Mouse (Mus musculus): ENCODE data around the gene Lmf2. TPM values are rescaled to one million over a fixed set of nuclear protein-coding genes. Genes with fewer than 3 reads are reported as not detected.

Gene Lmf2
- polyA plus RNA-seq, 1 experiment, result 40.2 TPM

DNA sequence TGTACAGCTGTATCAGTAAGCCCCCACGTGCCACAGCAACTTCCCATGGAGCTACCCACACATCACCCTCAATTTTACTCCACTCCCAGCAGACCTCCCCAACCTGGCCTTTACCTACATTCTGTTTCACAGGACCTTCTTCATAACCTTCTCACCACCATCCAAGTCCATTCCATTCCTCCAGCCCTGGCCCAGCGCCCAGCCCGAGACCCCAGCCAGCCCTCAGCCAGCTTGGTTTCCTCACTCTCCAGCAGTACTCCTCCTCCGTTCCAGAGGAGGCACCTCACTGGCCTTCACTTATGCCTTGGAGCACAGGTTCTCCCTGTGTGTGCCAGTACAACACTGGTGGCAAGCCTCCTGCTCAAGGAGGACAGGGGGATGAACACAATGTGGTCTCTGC, 42.1 kb downstream of the Lmf2 start:
- Histone ChIP-seq H3K27me3 (replicated peaks; ENCODE audit: control insufficient read depth, insufficient read depth, low read length) (no peaks in the 10 kb centered on the region), H3K4me1 (ENCODE audit: control insufficient read depth, insufficient read depth, low read length) (peaks cover 35% of the 10 kb centered on the region), H3K4me3 (ENCODE audit: insufficient read depth, low read depth, low read length) (no peak overlapping the region), H3K36me3 (ENCODE audit: control insufficient read depth, insufficient read depth, low read length) (no peaks in the 10 kb centered on the region), H3K27ac (ENCODE audit: insufficient read depth, low read depth, low read length) (no peak overlapping the region)
- WGBS, result 54% methylated on average over 4 of the region's 4 CpGs
- TF ChIP-seq CTCF (conservative IDR thresholded peaks at IDR 0.05; ENCODE audit: insufficient read depth, insufficient read length, low read depth, low read length) (no peak), POLR2A (IDR thresholded peaks at IDR 0.05; ENCODE audit: low read depth, low read length) (no peak)
- no peak for DNase-seq

DNA sequence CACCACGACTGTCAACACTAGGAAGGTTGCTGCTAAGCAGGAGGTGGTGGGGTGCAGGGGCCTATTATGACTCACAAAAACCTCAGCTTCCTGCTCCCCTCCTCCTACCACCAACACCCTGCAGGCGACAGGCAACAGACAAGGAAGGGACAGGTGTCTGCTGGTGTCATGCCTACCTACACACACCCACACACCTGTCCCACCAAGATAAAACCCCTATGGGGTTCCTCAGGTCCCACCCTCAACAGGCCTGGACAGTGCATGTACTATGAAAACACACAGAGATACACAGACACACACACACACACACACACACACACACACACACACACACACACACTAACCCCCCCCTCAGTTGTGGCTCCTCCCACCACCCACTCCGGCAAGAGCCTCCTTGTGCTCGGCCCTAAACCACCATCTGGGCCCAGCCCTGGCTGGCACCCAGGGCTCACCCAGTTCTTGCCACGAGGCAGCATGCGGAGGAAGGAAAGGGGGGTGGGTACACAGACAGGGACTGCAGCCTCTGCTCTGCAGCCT, 45.4 kb downstream of the Lmf2 start:
- TF ChIP-seq POLR2A (IDR thresholded peaks at IDR 0.05; ENCODE audit: low read depth, low read length), result no peak
- TF ChIP-seq CTCF (conservative IDR thresholded peaks at IDR 0.05; ENCODE audit: insufficient read depth, insufficient read length, low read depth, low read length), result no peak
- WGBS, result 23% methylated on average over 6 of the region's 6 CpGs
- DNase-seq, result no peak
- Histone ChIP-seq H3K4me3 (ENCODE audit: insufficient read depth, low read depth, low read length) (no peak overlapping the region), H3K4me1 (ENCODE audit: control insufficient read depth, insufficient read depth, low read length) (peaks cover 31% of the 10 kb centered on the region), H3K27me3 (replicated peaks; ENCODE audit: control insufficient read depth, insufficient read depth, low read length) (no peaks in the 10 kb centered on the region), H3K27ac (ENCODE audit: insufficient read depth, low read depth, low read length) (no peak overlapping the region), H3K36me3 (ENCODE audit: control insufficient read depth, insufficient read depth, low read length) (no peaks in the 10 kb centered on the region)

DNA sequence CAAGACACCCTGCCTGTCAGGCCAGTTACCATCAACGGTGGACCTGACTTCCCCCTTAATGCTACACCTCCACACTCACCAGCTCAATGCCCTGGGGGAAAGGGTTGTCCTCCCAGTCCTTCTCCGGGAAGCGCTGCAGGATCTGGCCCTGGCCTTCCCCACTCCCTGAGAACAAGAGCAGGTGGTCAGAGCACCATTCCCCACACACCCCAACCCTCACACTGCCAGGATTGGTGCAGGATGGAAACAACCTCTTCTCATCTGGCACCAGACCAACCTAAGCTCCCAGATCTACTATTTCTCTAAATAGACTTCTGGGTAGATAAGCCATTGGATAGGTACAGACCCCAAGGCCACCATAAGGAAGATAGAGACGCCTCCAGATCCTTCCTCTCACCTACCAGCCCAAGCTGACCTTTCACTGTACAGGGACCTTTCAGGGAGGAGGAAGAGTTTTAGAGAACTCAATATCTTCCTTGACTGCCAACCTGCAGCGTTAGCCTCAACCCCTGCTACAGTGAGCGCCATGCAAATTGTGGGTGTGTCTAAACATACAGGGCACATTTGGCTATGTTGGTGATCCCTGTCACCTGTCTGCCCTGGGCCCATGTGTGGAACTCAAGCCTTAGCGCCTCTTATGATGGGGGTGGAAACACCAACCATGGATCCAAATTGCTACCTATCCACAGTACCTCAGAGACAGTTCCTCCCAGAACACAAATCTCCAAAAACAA, 46.9 kb downstream of the Lmf2 start:
- Histone ChIP-seq H3K4me3 (ENCODE audit: insufficient read depth, low read depth, low read length) (no peak overlapping the region), H3K27me3 (replicated peaks; ENCODE audit: control insufficient read depth, insufficient read depth, low read length) (no peaks in the 10 kb centered on the region), H3K27ac (ENCODE audit: insufficient read depth, low read depth, low read length) (no peak overlapping the region), H3K36me3 (ENCODE audit: control insufficient read depth, insufficient read depth, low read length) (no peaks in the 10 kb centered on the region), H3K4me1 (ENCODE audit: control insufficient read depth, insufficient read depth, low read length) (peaks cover 24% of the 10 kb centered on the region)
- DNase-seq, result no peak
- 76% methylated on average over 7 of the region's 7 CpGs for WGBS
- no peak for TF ChIP-seq CTCF (conservative IDR thresholded peaks at IDR 0.05; ENCODE audit: insufficient read depth, insufficient read length, low read depth, low read length)
- no peak for TF ChIP-seq POLR2A (IDR thresholded peaks at IDR 0.05; ENCODE audit: low read depth, low read length)

DNA sequence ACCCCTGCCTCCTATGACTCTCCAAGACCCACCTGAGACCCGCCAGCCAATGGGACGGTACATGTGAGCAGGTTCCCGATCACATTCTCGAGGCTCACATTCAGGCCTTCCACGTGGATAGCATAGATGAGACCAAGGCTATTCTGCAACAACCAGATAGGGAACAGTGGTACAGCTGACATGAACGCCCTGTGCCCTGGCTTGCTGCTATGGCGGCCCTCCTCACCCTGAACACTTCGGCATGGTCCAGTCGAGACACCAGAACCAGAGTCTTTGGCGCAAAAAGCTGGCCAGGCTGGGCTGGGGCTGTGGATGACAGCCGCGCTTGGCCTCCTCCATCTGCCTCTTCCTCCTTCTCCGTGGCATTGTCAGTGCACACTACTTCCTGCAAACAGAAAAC, 48.0 kb downstream of the Lmf2 start:
- TF ChIP-seq POLR2A (IDR thresholded peaks at IDR 0.05; ENCODE audit: low read depth, low read length) (no peak), CTCF (conservative IDR thresholded peaks at IDR 0.05; ENCODE audit: insufficient read depth, insufficient read length, low read depth, low read length) (no peak)
- peaks cover 13% of the 10 kb centered on the region; the same call in 1 of the 2 replicates for H3K4me1 ChIP-seq (ENCODE audit: control insufficient read depth, insufficient read depth, low read length)
- no peak overlapping the region for H3K27ac ChIP-seq (ENCODE audit: insufficient read depth, low read depth, low read length)
- no peak overlapping the region for H3K4me3 ChIP-seq (ENCODE audit: insufficient read depth, low read depth, low read length)
- H3K36me3 ChIP-seq (ENCODE audit: control insufficient read depth, insufficient read depth, low read length), result no peaks in the 10 kb centered on the region; the same call in 1 of the 2 replicates
- 89% methylated on average over 13 of the region's 13 CpGs for WGBS
- H3K27me3 ChIP-seq (replicated peaks; ENCODE audit: control insufficient read depth, insufficient read depth, low read length), result no peaks in the 10 kb centered on the region
- DNase-seq, result no peak

DNA sequence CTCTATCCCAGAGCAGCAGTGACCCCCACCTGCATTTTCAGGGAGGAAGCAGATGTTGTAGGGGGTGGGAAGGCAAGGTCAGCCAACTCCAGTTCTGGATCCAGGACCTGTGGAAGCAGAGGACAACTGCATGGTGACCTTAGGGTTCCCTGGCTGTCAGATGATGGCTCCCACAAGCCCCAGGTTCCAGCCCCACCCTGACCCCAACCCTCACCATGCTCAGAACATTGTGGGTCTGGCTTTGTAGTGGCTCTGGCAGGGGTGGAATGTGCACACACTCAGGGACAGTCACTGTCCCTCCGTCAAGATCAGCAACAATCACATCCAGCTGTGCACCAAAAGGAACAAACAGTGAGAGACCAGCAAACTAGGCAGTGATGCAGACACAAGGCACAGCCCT, 49.5 kb downstream of the Lmf2 start:
- DNase-seq, result no peak
- H3K27me3 ChIP-seq (replicated peaks; ENCODE audit: control insufficient read depth, insufficient read depth, low read length), result no peaks in the 10 kb centered on the region
- H3K27ac ChIP-seq (ENCODE audit: insufficient read depth, low read depth, low read length), result no peak overlapping the region
- H3K4me1 ChIP-seq (ENCODE audit: control insufficient read depth, insufficient read depth, low read length), result peaks cover 10% of the 10 kb centered on the region; the same call in 1 of the 2 replicates
- no peak for TF ChIP-seq POLR2A (IDR thresholded peaks at IDR 0.05; ENCODE audit: low read depth, low read length)
- TF ChIP-seq CTCF (conservative IDR thresholded peaks at IDR 0.05; ENCODE audit: insufficient read depth, insufficient read length, low read depth, low read length), result no peak
- no peaks in the 10 kb centered on the region; the same call in none of the 2 replicates for H3K36me3 ChIP-seq (ENCODE audit: control insufficient read depth, insufficient read depth, low read length)
- no peak overlapping the region for H3K4me3 ChIP-seq (ENCODE audit: insufficient read depth, low read depth, low read length)
- 79% methylated on average over 1 of the region's 1 CpGs for WGBS

Other genes starting within 250 kb of the Lmf2 start
- 17.2 and 24.4 TPM in 2 replicates for gene Tubgcp6, start 232.5 kb downstream of the Lmf2 start, polyA plus RNA-seq (2012; rRNA removed)
- 26.5 and 27.7 TPM in 2 replicates for gene Hdac10, start 227.0 kb downstream of the Lmf2 start, polyA plus RNA-seq (2012; rRNA removed)
- 12.7 and 13.9 TPM in 2 replicates for gene Mapk12, start 215.0 kb downstream of the Lmf2 start, polyA plus RNA-seq (2012; rRNA removed)
- 6.0 and 7.9 TPM in 2 replicates for gene Mapk11, start 206.0 kb downstream of the Lmf2 start, polyA plus RNA-seq (2012; rRNA removed)
- gene Plxnb2, start 174.9 kb downstream of the Lmf2 start, polyA plus RNA-seq (2012; rRNA removed), result 288 and 297 TPM in 2 replicates
- gene Dennd6b, start 159.2 kb downstream of the Lmf2 start, polyA plus RNA-seq (2012; rRNA removed), result 11.2 and 15.0 TPM in 2 replicates
- gene Ppp6r2, start 144.1 kb downstream of the Lmf2 start, polyA plus RNA-seq (2012; rRNA removed), result 85.0 and 148 TPM in 2 replicates
- 174 and 184 TPM in 2 replicates for gene Sbf1, start 40.3 kb downstream of the Lmf2 start, polyA plus RNA-seq (2012; rRNA removed)
- gene Adm2, start 32.9 kb downstream of the Lmf2 start, polyA plus RNA-seq (2012; rRNA removed), result 12.1 and 13.4 TPM in 2 replicates
- gene Miox, start 21.3 kb downstream of the Lmf2 start, polyA plus RNA-seq (2012; rRNA removed), result 7,787 and 8,230 TPM in 2 replicates
- gene Ncaph2, start 60 bp upstream of the Lmf2 start, polyA plus RNA-seq (2012; rRNA removed), result 111 and 124 TPM in 2 replicates
- gene Sco2, start 18.2 kb upstream of the Lmf2 start, polyA plus RNA-seq (2012; rRNA removed), result 59.5 and 65.3 TPM in 2 replicates
- gene Tymp, start 21.4 kb upstream of the Lmf2 start, polyA plus RNA-seq (2012; rRNA removed), result 1.8 and 3.1 TPM in 2 replicates
- 1.6 and 2.2 TPM in 2 replicates for gene Odf3b, start 23.6 kb upstream of the Lmf2 start, polyA plus RNA-seq (2012; rRNA removed)
- not detected in 2 replicates for gene Klhdc7b, start 29.3 kb upstream of the Lmf2 start, polyA plus RNA-seq (2012; rRNA removed)
- gene Syce3, start 54.8 kb upstream of the Lmf2 start, polyA plus RNA-seq (2012; rRNA removed), result not detected in 2 replicates
- gene Cpt1b, start 70.2 kb upstream of the Lmf2 start, polyA plus RNA-seq (2012; rRNA removed), result 55.3 and 64.1 TPM in 2 replicates
- 0.76 and 0.99 TPM in 2 replicates for gene C730034F03Rik, start 73.9 kb upstream of the Lmf2 start, polyA plus RNA-seq (2012; rRNA removed)
- 1.1 and 1.5 TPM in 2 replicates for gene Gm44502, start 74.0 kb upstream of the Lmf2 start, polyA plus RNA-seq (2012; rRNA removed)
- gene Chkb, start 74.2 kb upstream of the Lmf2 start, polyA plus RNA-seq (2012; rRNA removed), result 58.2 and 62.6 TPM in 2 replicates
- gene Mapk8ip2, start 98.3 kb upstream of the Lmf2 start, polyA plus RNA-seq (2012; rRNA removed), result 0.29 and 0.59 TPM in 2 replicates
- gene Arsa, start 121.8 kb upstream of the Lmf2 start, polyA plus RNA-seq (2012; rRNA removed), result 26.0 and 30.0 TPM in 2 replicates
- 18.0 and 19.5 TPM in 2 replicates for gene Shank3, start 144.0 kb upstream of the Lmf2 start, polyA plus RNA-seq (2012; rRNA removed)
- 0.58 and 0.74 TPM in 2 replicates for gene Acr, start 212.7 kb upstream of the Lmf2 start, polyA plus RNA-seq (2012; rRNA removed)
- 16.9 and 18.1 TPM in 2 replicates for gene Rabl2, start 236.3 kb upstream of the Lmf2 start, polyA plus RNA-seq (2012; rRNA removed)

Measured in kidney, adult 2 months (tissue).